Mouse (Mus musculus): Measurements from ENCODE around the gene Atg16l2.

Gene Atg16l2

DNA sequence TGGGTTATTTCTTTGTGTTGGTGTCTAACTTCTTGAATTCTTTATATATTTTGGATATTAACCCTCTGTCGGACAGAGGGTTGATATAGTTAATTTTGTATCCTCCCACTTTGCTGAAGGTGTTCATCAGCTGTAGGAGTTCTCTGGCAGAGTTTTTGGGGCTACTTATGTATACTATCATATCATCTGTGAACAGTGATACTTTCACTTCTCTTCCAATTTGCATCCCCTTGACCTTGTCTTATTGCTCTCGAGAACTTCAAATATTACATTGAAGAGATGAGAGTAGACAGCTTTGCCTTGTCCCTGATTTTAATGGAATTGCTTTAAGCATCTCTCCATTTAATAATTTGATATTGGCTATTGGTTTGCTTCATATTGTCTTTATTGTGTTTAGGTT lies 78.5 kb downstream of the Atg16l2 start:
- no peak for DNase-seq (ENCODE audit: low read depth, low spot score)

DNA sequence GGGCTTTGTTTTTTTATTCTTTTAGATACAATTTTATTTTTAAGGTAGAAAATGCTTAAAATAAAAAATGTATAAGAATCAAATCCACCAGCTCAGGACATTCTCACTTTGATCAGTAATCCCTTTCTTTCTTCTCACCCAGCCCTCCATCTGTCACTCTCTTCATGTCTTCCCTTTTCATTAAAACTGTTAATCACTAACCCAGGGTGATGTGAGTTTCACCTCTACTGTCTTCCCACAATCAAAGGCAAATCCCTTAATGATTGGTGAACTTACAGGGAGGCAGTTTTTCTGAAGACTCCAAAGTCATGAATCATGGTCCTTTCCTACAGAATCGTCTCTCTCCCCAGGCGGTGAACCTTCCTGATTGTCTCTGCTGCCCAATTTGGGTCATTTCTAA lies 85.3 kb downstream of the Atg16l2 start:
- DNase-seq (ENCODE audit: low read depth, low spot score), result no peak

DNA sequence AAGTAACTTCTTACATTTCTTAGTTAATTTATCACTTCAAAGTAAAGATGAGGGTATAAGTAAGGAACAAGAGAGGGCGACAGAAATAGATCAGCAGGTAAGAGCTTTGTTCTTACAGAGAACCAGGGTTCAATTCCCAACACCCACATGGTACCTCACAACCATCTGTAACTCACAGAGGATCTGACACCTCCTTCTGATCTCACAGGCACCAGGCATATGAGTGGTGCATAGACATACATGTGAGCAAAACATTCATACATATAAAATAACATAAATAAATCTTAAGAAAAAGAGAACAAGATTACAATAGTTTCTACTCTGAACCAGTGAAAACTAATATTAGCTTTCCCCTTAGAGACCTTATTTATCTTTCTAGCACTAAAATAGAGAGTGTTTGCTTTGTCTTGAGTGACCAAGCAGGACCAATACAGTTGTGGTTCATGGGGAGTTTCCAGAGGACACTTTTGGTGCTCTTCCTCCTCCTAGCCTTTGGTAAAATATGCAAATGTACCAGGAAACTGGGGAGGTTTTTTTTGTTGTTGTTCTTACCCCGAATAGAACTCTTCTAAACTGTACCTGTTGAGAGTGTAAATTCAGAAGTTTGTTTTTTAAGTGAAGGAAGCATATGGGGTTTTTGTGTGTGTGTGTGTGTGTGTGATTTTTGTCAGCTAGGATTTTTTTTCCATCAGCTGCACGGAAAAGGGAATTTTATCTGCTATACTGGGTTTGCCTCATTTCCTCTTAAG lies 88.4 kb downstream of the Atg16l2 start:
- DNase-seq (ENCODE audit: low read depth, low spot score), result no peak
